Mouse (Mus musculus) embryonic facial prominence, embryonic 10.5 days (tissue): ENCODE data around the gene Slc12a5. TPM values are rescaled to one million over a fixed set of nuclear protein-coding genes. Genes with fewer than 3 reads are reported as not detected.

Experiments
- DNase-seq: peaks from one replicate; pipeline ENCODE4 v3.0.0-alpha.2; 2017; ENCODE audit warnings: low spot score
- H3K27ac ChIP-seq: fragments of 300-500 bp; sonication (generic); replicated peaks from 2 replicates; pipeline ENCODE4 v1.5.1; 2016; ENCODE audit warnings: mild to moderate bottlenecking
- H3K27me3 ChIP-seq: fragments of 300-500 bp; sonication (generic); replicated peaks from 2 replicates; pipeline ENCODE4 v1.6.1; 2016; ENCODE audit warnings: low read depth, mild to moderate bottlenecking; ENCODE audit not compliant: poor library complexity, severe bottlenecking
- H3K36me3 ChIP-seq: fragments of 300-500 bp; sonication (generic); replicated peaks from 2 replicates; pipeline ENCODE4 v1.6.1; 2016; ENCODE audit warnings: mild to moderate bottlenecking, moderate library complexity
- H3K4me1 ChIP-seq: fragments of 300-500 bp; sonication (generic); 2 replicates; pipeline ENCODE4 v1.6.1; 2016
- H3K4me3 ChIP-seq: fragments of 300-500 bp; sonication (generic); 2 replicates; pipeline ENCODE4 v1.5.1; 2016; ENCODE audit warnings: mild to moderate bottlenecking, moderate library complexity
- H3K9me3 ChIP-seq: fragments of 300-500 bp; sonication (generic); 2 replicates; pipeline ENCODE4 v1.6.1; 2016; ENCODE audit warnings: mild to moderate bottlenecking
- WGBS: fragments of 180-500 bp; shearing (Covaris S2); methylation state at CpG from one replicate; pipeline ENCODE4 v1.1.7; 2016; 5-methylcytosine and 5-hydroxymethylcytosine counted together
- polyA plus RNA-seq: library from polyadenylated mRNA; unstranded; fragments of >200 nt; fragmentation: Nextera tagmentation; extraction: Ambion mirVana; gene quantifications from 2 replicates; pipeline ENCODE4 v1.2.1, GENCODE M21; 2016

The Slc12a5 gene
- 1.5 and 1.7 TPM in 2 replicates for polyA plus RNA-seq

GRCm38 (mm10) chr2:164960716-164961441, at the start of gene Slc12a5:
Slc12a5 (plus strand) TSS chr2:164960802.
- WGBS: under 1% methylated on average over 48 of the region's 54 CpGs
- H3K4me1 ChIP-seq: peaks cover 25% of the 10 kb centered on the region
- H3K27me3 ChIP-seq: peaks cover 49% of the 10 kb centered on the region
- peak within 1 kb of the TSS; percentile 76 for H3K4me3 ChIP-seq
- H3K36me3 ChIP-seq: no peaks in the 10 kb centered on the region
- peak within 1 kb of the TSS; percentile 88 for H3K27ac ChIP-seq
- peak; percentile 89 for DNase-seq
- no peaks in the 10 kb centered on the region for H3K9me3 ChIP-seq

GRCm38 (mm10) chr2:164911086-164912048, 49.2 kb upstream of the Slc12a5 start, which contains the start of gene Zfp335:
Zfp335 (minus strand) TSS chr2:164911757.
- under 1% methylated on average over 91 of the region's 91 CpGs for WGBS
- Histone ChIP-seq H3K4me1 (peaks cover 34% of the 10 kb centered on the region), H3K27ac (peak within 1 kb of the TSS; percentile 100), H3K9me3 (peaks cover 3% of the 10 kb centered on the region; the same call in 1 of the 2 replicates), H3K4me3 (peak within 1 kb of the TSS; percentile 76), H3K27me3 (no peaks in the 10 kb centered on the region), H3K36me3 (peaks cover 49% of the 10 kb centered on the region)
- DNase-seq: peak; percentile 97

- Histone ChIP-seq H3K4me1 (peaks cover 34% of the 10 kb centered on the region), H3K27me3 (no peaks in the 10 kb centered on the region), H3K9me3 (no peaks in the 10 kb centered on the region), H3K36me3 (peaks cover 41% of the 10 kb centered on the region), H3K4me3 (peak overlapping the region; percentile 76), H3K27ac (peak overlapping the region; percentile 100)
- no peak for DNase-seq
- 25% methylated on average over 12 of the region's 12 CpGs for WGBS
These were observed 48.5 kb upstream of the Slc12a5 start for GRCm38 (mm10) chr2:164912151-164912550.

- H3K36me3 ChIP-seq: peaks cover 34% of the 10 kb centered on the region
- H3K4me1 ChIP-seq: peaks cover 38% of the 10 kb centered on the region
- H3K9me3 ChIP-seq: no peaks in the 10 kb centered on the region
- H3K4me3 ChIP-seq: peak overlapping the region; percentile 76
- no peaks in the 10 kb centered on the region for H3K27me3 ChIP-seq
- 89% methylated on average over 9 of the region's 9 CpGs for WGBS
- no peak overlapping the region for H3K27ac ChIP-seq
- DNase-seq: no peak
These were observed 47.7 kb upstream of the Slc12a5 start for GRCm38 (mm10) chr2:164912749-164913427.

GRCm38 (mm10) chr2:164913428-164913786, 47.2 kb upstream of the Slc12a5 start:
- Histone ChIP-seq H3K27ac (no peak overlapping the region), H3K36me3 (peaks cover 33% of the 10 kb centered on the region), H3K4me1 (peaks cover 41% of the 10 kb centered on the region), H3K27me3 (no peaks in the 10 kb centered on the region), H3K9me3 (no peaks in the 10 kb centered on the region), H3K4me3 (no peak overlapping the region)
- no peak for DNase-seq
- WGBS: 84% methylated on average over 2 of the region's 2 CpGs

GRCm38 (mm10) chr2:164916820-164917219, 43.8 kb upstream of the Slc12a5 start:
- Histone ChIP-seq H3K36me3 (peaks cover 39% of the 10 kb centered on the region), H3K27me3 (no peaks in the 10 kb centered on the region), H3K9me3 (no peaks in the 10 kb centered on the region), H3K4me1 (peaks cover 22% of the 10 kb centered on the region), H3K4me3 (no peak overlapping the region), H3K27ac (no peak overlapping the region)
- WGBS: 80% methylated on average over 5 of the region's 5 CpGs
- no peak for DNase-seq

GRCm38 (mm10) chr2:164917371-164917770, 43.2 kb upstream of the Slc12a5 start:
- peaks cover 22% of the 10 kb centered on the region for H3K4me1 ChIP-seq
- peaks cover 39% of the 10 kb centered on the region for H3K36me3 ChIP-seq
- no peak overlapping the region for H3K27ac ChIP-seq
- DNase-seq: no peak
- H3K9me3 ChIP-seq: no peaks in the 10 kb centered on the region
- H3K4me3 ChIP-seq: no peak overlapping the region
- no peaks in the 10 kb centered on the region for H3K27me3 ChIP-seq
- 71% methylated on average over 10 of the region's 10 CpGs for WGBS

- Histone ChIP-seq H3K9me3 (no peaks in the 10 kb centered on the region), H3K36me3 (peaks cover 39% of the 10 kb centered on the region), H3K4me3 (no peak overlapping the region), H3K4me1 (peaks cover 22% of the 10 kb centered on the region), H3K27ac (no peak overlapping the region), H3K27me3 (no peaks in the 10 kb centered on the region)
- 52% methylated on average over 5 of the region's 5 CpGs for WGBS
- peak; percentile 56 for DNase-seq
These were observed 42.3 kb upstream of the Slc12a5 start for GRCm38 (mm10) chr2:164918325-164918724.

GRCm38 (mm10) chr2:164921984-164922383, 38.6 kb upstream of the Slc12a5 start:
- H3K36me3 ChIP-seq: peaks cover 25% of the 10 kb centered on the region
- H3K27ac ChIP-seq: no peak overlapping the region
- no peak overlapping the region for H3K4me3 ChIP-seq
- H3K9me3 ChIP-seq: no peaks in the 10 kb centered on the region
- H3K27me3 ChIP-seq: no peaks in the 10 kb centered on the region
- H3K4me1 ChIP-seq: peaks cover 27% of the 10 kb centered on the region
- DNase-seq: no peak
- 63% methylated on average over 7 of the region's 7 CpGs for WGBS

GRCm38 (mm10) chr2:164923291-164923690, 37.3 kb upstream of the Slc12a5 start:
- H3K4me3 ChIP-seq: no peak overlapping the region
- 57% methylated on average over 4 of the region's 4 CpGs for WGBS
- H3K9me3 ChIP-seq: no peaks in the 10 kb centered on the region
- H3K27ac ChIP-seq: no peak overlapping the region
- no peak for DNase-seq
- H3K36me3 ChIP-seq: peaks cover 22% of the 10 kb centered on the region
- H3K27me3 ChIP-seq: no peaks in the 10 kb centered on the region
- H3K4me1 ChIP-seq: peaks cover 20% of the 10 kb centered on the region

- no peak overlapping the region for H3K4me3 ChIP-seq
- H3K27ac ChIP-seq: no peak overlapping the region
- no peaks in the 10 kb centered on the region for H3K9me3 ChIP-seq
- H3K36me3 ChIP-seq: peaks cover 16% of the 10 kb centered on the region
- 37% methylated on average over 11 of the region's 11 CpGs for WGBS
- DNase-seq: peak; percentile 77
- no peaks in the 10 kb centered on the region; the same call in 1 of the 2 replicates for H3K27me3 ChIP-seq
- H3K4me1 ChIP-seq: peaks cover 20% of the 10 kb centered on the region
These were observed 36.3 kb upstream of the Slc12a5 start for GRCm38 (mm10) chr2:164924100-164924857.
